Mouse (Mus musculus) liver, embryonic 11.5 days (tissue): Measurements from ENCODE around the gene Rab12. TPM values are rescaled to one million over a fixed set of nuclear protein-coding genes. Genes with fewer than 3 reads are reported as not detected.

Experiments used
- ATAC-seq: fragments of 200-750 bp; cut with Nextera tagmentation; replicated peaks from 2 replicates; pipeline ENCODE4 v1.8.0; 2017; ENCODE audit warnings: moderate number of reproducible peaks, mild to moderate bottlenecking, moderate TSS enrichment, moderate library complexity; ENCODE audit not compliant: low FRiP score
- DNase-seq: peaks from one replicate; pipeline ENCODE4 v3.0.0-alpha.2; 2017; ENCODE audit warnings: low spot score
- H3K27ac ChIP-seq: fragments of 300-500 bp; sonication (generic); 2 replicates; pipeline ENCODE4 v1.5.1; 2014; ENCODE audit warnings: mild to moderate bottlenecking, low read depth, low read length, control low read depth
- H3K27me3 ChIP-seq: fragments of 300-500 bp; sonication (generic); replicated peaks from 2 replicates; pipeline ENCODE4 v1.6.1; 2014; ENCODE audit warnings: low read length, mixed read lengths; ENCODE audit not compliant: control insufficient read depth, insufficient read depth
- H3K36me3 ChIP-seq: fragments of 300-500 bp; sonication (generic); 2 replicates; pipeline ENCODE4 v1.6.1; 2014; ENCODE audit warnings: mild to moderate bottlenecking, low read length, moderate library complexity, mixed read lengths; ENCODE audit not compliant: control insufficient read depth, insufficient read depth
- H3K4me1 ChIP-seq: fragments of 300-500 bp; sonication (generic); replicated peaks from 2 replicates; pipeline ENCODE4 v1.6.1; 2014; ENCODE audit warnings: low read length, mixed read lengths; ENCODE audit not compliant: control insufficient read depth, insufficient read depth
- H3K4me2 ChIP-seq: fragments of 300-500 bp; sonication (generic); 2 replicates; pipeline ENCODE4 v1.6.1; 2014; ENCODE audit warnings: mild to moderate bottlenecking, control low read depth, moderate library complexity
- H3K4me3 ChIP-seq: fragments of 300-500 bp; sonication (generic); 2 replicates; pipeline ENCODE4 v1.5.1; 2014; ENCODE audit warnings: low read depth, low read length, control low read depth
- H3K9ac ChIP-seq: fragments of 300-500 bp; sonication (generic); 2 replicates; pipeline ENCODE4 v1.6.1; 2014; ENCODE audit warnings: low read depth, low read length, control low read depth
- H3K9me3 ChIP-seq: fragments of 300-500 bp; sonication (generic); 2 replicates; pipeline ENCODE4 v1.6.1; 2016; ENCODE audit warnings: low read length, inconsistent platforms, mixed read lengths; ENCODE audit not compliant: control insufficient read depth
- WGBS: fragments of 180-500 bp; shearing (Covaris S2); extraction: QIAGEN DNeasy Blood & Tissue Kit; methylation state at CpG from one replicate; pipeline ENCODE4 v1.1.7; 2014; 5-methylcytosine and 5-hydroxymethylcytosine counted together
- polyA plus RNA-seq: library from polyadenylated mRNA; unstranded; fragments of >200 nt; fragmentation: Nextera tagmentation; extraction: Ambion mirVana; gene quantifications from 2 replicates; pipeline ENCODE4 v1.2.1, GENCODE M21; 2014

The Rab12 gene
- 21.2 and 24.5 TPM in 2 replicates for polyA plus RNA-seq

DNA sequence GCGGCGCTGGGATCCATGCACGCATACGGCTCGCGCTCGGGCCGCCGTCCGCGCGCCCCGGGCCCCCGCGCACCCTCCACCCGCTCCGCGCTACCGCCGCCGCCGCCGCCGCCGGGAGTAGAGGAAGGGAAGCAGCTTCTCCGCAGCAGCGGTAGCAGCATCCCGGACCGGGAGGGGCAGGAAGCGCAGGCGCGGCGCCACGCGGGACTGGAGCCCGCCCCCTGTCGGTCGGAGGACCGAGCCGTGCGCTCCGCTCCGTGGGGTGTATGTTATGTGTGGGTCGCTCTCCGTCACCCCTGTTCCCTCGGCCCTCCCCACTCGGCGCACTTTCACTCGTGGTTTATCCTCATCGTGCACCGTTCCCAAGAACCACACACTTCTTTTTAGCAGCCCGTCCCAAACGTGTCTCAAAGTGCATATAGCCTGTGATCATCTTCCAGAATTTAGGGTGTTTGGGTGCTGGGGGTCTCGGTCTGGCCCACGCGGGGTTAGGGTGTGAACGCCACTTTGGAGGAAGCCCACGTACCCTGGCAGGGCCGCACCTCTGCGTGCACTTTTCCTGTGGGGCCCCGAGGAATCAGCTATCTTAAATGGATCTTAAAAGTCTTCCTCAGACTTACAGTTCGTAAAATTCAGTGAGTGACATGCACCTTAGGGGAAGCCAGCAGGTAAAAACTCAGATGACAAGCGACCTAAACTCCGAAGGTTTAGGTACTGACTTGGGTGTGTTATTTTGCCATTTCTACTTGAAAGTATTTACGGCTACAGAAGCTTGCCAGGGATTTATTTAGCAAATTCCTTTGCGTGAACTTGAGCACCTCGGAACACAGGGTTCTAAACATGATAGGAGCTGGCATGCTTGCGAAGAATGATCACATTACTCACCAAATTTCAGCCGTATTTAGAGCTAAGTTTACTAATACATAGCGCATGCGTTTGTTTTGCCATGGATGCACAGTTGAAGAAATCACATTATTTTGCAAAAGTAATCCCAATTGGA is at the start of gene Rab12:
Gene Rab12 (minus strand): TSS at position 176 of the 1,000 bp plus-strand sequence.
- Histone ChIP-seq H3K4me1 (no peaks in the 10 kb centered on the region; the same call in 1 of the 2 replicates), H3K27ac (peak within 1 kb of the TSS; percentile 22; the same call in 1 of the 2 replicates), H3K36me3 (no peaks in the 10 kb centered on the region), H3K9ac (peak within 1 kb of the TSS; percentile 93), H3K4me2 (peak within 1 kb of the TSS; percentile 73), H3K27me3 (no peaks in the 10 kb centered on the region), H3K4me3 (peak within 1 kb of the TSS; percentile 92), H3K9me3 (no peaks in the 10 kb centered on the region)
- peak; percentile 86 for DNase-seq
- peak; percentile 92 for ATAC-seq
- 10% methylated on average over 59 of the region's 71 CpGs for WGBS

- H3K4me1 ChIP-seq: no peaks in the 10 kb centered on the region
- no peak overlapping the region for H3K9ac ChIP-seq
- no peaks in the 10 kb centered on the region for H3K9me3 ChIP-seq
- no peak overlapping the region for H3K27ac ChIP-seq
- WGBS: 70% methylated on average over 7 of the region's 7 CpGs
- H3K4me2 ChIP-seq: no peak overlapping the region
- DNase-seq: no peak
- ATAC-seq: no peak
- H3K36me3 ChIP-seq: no peaks in the 10 kb centered on the region
- H3K4me3 ChIP-seq: no peak overlapping the region
- H3K27me3 ChIP-seq: no peaks in the 10 kb centered on the region
Measured at GRCm38 (mm10) chr17:66564213-66564612, 44.7 kb upstream of the Rab12 start.

- Histone ChIP-seq H3K27me3 (no peaks in the 10 kb centered on the region), H3K9me3 (no peaks in the 10 kb centered on the region), H3K36me3 (no peaks in the 10 kb centered on the region), H3K9ac (no peak overlapping the region), H3K27ac (no peak overlapping the region), H3K4me2 (no peak overlapping the region), H3K4me3 (no peak overlapping the region), H3K4me1 (no peaks in the 10 kb centered on the region)
- WGBS: 47% methylated on average over 1 of the region's 1 CpGs
- DNase-seq (no peak), ATAC-seq (no peak)
Measured at GRCm38 (mm10) chr17:66563551-66563950, 44.0 kb upstream of the Rab12 start.

- WGBS: 61% methylated on average over 2 of the region's 2 CpGs
- H3K27ac ChIP-seq: no peak overlapping the region
- no peaks in the 10 kb centered on the region for H3K4me1 ChIP-seq
- no peak overlapping the region for H3K9ac ChIP-seq
- DNase-seq (no peak), ATAC-seq (no peak)
- H3K27me3 ChIP-seq: no peaks in the 10 kb centered on the region
- H3K4me2 ChIP-seq: no peak overlapping the region
- no peaks in the 10 kb centered on the region for H3K36me3 ChIP-seq
- no peaks in the 10 kb centered on the region for H3K9me3 ChIP-seq
- H3K4me3 ChIP-seq: no peak overlapping the region
Measured at GRCm38 (mm10) chr17:66561380-66561779, 41.9 kb upstream of the Rab12 start.

GRCm38 (mm10) chr17:66558404-66559317 is 39.1 kb upstream of the Rab12 start:
- Histone ChIP-seq H3K4me1 (no peaks in the 10 kb centered on the region), H3K9me3 (no peaks in the 10 kb centered on the region), H3K9ac (no peak overlapping the region), H3K27me3 (no peaks in the 10 kb centered on the region), H3K27ac (no peak overlapping the region), H3K4me3 (no peak overlapping the region), H3K4me2 (no peak overlapping the region), H3K36me3 (no peaks in the 10 kb centered on the region)
- 86% methylated on average over 17 of the region's 17 CpGs for WGBS
- ATAC-seq (no peak), DNase-seq (no peak)

DNA sequence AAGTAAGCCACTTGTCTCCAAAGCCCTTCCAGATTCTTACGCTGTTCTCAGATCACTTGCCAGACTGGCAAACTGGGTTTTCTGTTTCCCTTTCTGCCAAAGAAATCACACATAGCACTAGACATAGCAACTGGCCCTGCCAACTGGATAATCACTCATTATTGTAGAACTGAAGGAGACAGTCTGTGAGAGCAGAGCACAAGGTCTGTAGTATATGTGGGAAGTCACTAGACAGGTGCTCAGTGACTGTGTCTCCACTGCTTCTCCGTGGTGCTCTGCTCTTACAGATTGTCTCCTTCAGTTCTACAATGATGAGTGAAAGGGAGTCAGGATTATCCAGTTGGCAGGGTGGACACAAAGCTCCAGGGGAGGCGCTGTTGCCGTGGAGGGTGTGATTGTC is 33.2 kb upstream of the Rab12 start:
- no peaks in the 10 kb centered on the region for H3K36me3 ChIP-seq
- DNase-seq (no peak), ATAC-seq (no peak)
- H3K4me1 ChIP-seq: no peaks in the 10 kb centered on the region
- no peaks in the 10 kb centered on the region for H3K9me3 ChIP-seq
- 73% methylated on average over 4 of the region's 4 CpGs for WGBS
- no peak overlapping the region for H3K4me3 ChIP-seq
- no peak overlapping the region for H3K4me2 ChIP-seq
- H3K27me3 ChIP-seq: no peaks in the 10 kb centered on the region
- H3K9ac ChIP-seq: no peak overlapping the region
- H3K27ac ChIP-seq: no peak overlapping the region

DNA sequence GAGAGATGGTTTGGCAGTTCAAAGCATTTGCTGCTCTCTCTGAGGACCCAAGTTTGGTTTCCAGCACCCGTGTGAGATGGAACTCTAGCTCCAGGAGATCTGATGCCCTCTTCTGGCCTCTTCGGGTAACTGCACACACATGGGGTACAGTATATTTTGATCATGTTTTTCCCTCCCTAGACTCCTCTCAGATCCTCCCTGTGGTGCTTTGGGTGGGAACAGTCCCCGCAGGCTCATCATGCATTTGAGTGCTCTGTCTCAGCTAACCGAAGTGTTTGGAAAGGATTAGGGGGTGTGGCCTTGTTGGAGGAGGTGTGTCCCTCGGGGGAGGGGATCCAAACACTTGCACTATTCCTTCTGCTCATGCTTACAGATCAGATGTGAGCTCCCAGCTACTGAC is 31.0 kb upstream of the Rab12 start:
- DNase-seq (no peak), ATAC-seq (no peak)
- H3K27ac ChIP-seq: no peak overlapping the region
- no peak overlapping the region for H3K9ac ChIP-seq
- H3K27me3 ChIP-seq: no peaks in the 10 kb centered on the region
- no peak overlapping the region for H3K4me3 ChIP-seq
- H3K9me3 ChIP-seq: no peaks in the 10 kb centered on the region
- no peaks in the 10 kb centered on the region for H3K36me3 ChIP-seq
- 87% methylated on average over 5 of the region's 5 CpGs for WGBS
- H3K4me2 ChIP-seq: no peak overlapping the region
- H3K4me1 ChIP-seq: no peaks in the 10 kb centered on the region

- Histone ChIP-seq H3K9ac (no peak overlapping the region), H3K9me3 (no peaks in the 10 kb centered on the region), H3K27ac (no peak overlapping the region), H3K4me2 (no peak overlapping the region), H3K4me1 (no peaks in the 10 kb centered on the region), H3K27me3 (no peaks in the 10 kb centered on the region), H3K4me3 (no peak overlapping the region), H3K36me3 (no peaks in the 10 kb centered on the region)
- WGBS: 62% methylated on average over 1 of the region's 1 CpGs
- ATAC-seq (no peak), DNase-seq (no peak)
Measured at GRCm38 (mm10) chr17:66532285-66532684, 12.8 kb upstream of the Rab12 start.
